Comparison of ENCODE assay signal across 18 mouse cellular contexts in the genomic region with DNA sequence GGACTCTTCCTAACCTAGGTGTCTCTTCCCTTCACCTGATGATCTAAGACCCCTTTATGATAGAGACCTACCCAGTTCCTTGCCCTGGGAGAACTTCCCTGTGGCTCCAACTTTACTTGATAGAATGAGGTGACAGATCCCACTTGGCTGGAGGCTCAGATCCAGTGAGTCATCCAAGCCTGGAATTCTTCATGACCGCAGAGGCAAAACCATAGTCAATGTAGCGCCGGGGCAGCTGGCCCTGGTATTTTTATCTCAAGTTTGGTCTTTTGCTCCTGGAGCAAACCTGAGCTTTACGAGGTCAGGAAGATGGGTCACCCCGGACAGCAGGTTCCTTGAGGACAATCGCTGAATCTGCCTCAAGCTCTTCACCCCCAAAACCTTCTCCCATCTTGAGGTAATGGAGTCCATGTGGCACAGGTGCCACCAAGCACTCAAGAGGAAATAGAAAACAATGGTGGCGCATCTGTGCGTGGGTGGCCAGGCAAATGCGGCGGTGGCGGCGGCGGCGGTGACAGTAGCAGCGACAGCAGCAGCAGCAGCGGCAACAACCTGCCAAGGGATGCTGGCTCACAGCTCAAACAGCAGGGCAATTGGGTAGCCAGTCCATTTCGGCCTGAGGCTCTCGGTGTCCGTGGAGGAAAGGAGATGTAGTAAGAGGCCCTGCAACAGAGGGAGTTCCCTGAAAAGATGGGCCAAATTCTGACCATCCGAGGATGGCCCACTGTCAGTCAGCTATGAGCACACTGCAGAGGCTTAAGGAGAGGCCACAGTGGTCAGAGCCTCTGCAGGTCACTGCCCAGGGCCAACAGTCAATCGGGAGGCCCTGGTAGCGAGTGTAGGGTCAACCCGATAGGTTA. TPM values are rescaled to one million over a fixed set of nuclear protein-coding genes. Genes with fewer than 3 reads are reported as not detected.
A peak's percentile ranks its signal among the peaks of the same experiment; 100 is the strongest.
DNase-seq lines count a peak whose midpoint lies in the region; ATAC-seq and TF ChIP-seq lines count a peak whose summit lies in the region.
"Had no signal": no experiment of that assay in that cellular context is flagged by ENCODE, and none has a peak within 500 bp of the region (broad histone marks: within the 10 kb centered on the region; RNA-seq: fewer than 3 reads in every experiment).

No protein-coding gene starts in this region.

- no peak for TF ChIP-seq RAD21 in CH12.LX (IDR thresholded peaks at IDR 0.05; ENCODE audit: low read depth, low read length)

- no peaks in the 10 kb centered on the region for H3K9me3 ChIP-seq in limb, embryonic 15.5 days
- no peaks in the 10 kb centered on the region for H3K9me3 ChIP-seq in limb, embryonic 10.5 days (replicated peaks)
- peaks cover 14% of the 10 kb centered on the region for H3K9me3 ChIP-seq in CH12.LX (replicated peaks; ENCODE audit: low read length)
- H3K9me3 ChIP-seq: heart, embryonic 15.5 days; hindbrain, embryonic 13.5 days; lung, embryonic 15.5 days; midbrain, embryonic 10.5 days had no signal

- TF ChIP-seq POLR2A in CH12.LX (IDR thresholded peaks at IDR 0.05; ENCODE audit: low read depth, low read length), result no peak
- TF ChIP-seq POLR2A in spleen, adult 2 months (IDR thresholded peaks at IDR 0.05; ENCODE audit: low read depth, low read length), result no peak; the same call in 1 of the 2 replicates
- no peak for TF ChIP-seq POLR2A in kidney, adult 2 months (IDR thresholded peaks at IDR 0.05; ENCODE audit: low read depth, low read length)

- no peak for DNase-seq in limb, embryonic 10.5 days (ENCODE audit: low spot score)
- DNase-seq in CH12.LX (ENCODE audit: extremely low read depth), result peak; percentile 49
- peak; percentile 31 for DNase-seq in adrenal gland, postnatal 25 days
- peak; percentile 52 to 75 for DNase-seq in spleen, adult 2 months (ENCODE audit: low read depth in 1 of 2, low spot score in 2 of 2)
- DNase-seq in kidney, adult 2 months, result no peak
- DNase-seq in gastrocnemius, adult 8-10 months (ENCODE audit: low spot score in 2 of 2), result no peak
- no peak for DNase-seq in cerebellum, adult 8-10 months
- DNase-seq: cerebellum, postnatal 25 days; liver; right cerebral cortex, postnatal 25 days had no signal

- H3K4me3 ChIP-seq in limb, embryonic 15.5 days, result no peak overlapping the region
- no peak overlapping the region for H3K4me3 ChIP-seq in limb, embryonic 10.5 days
- H3K4me3 ChIP-seq in CH12.LX (replicated peaks in 1 of 3; ENCODE audit: low read depth in 2 of 3, low read length in 2 of 3, poor library complexity in 1 of 3), result peak overlapping the region in 1 of 3 experiments; percentile 20
- peak overlapping the region; percentile 42; the same call in 1 of the 2 replicates for H3K4me3 ChIP-seq in spleen, adult 2 months (ENCODE audit: extremely low read depth, insufficient read depth, insufficient read length)
- H3K4me3 ChIP-seq in kidney, adult 2 months (ENCODE audit: insufficient read depth, low read depth, low read length), result no peak overlapping the region
- H3K4me3 ChIP-seq: heart, embryonic 15.5 days; hindbrain, embryonic 13.5 days; left cerebral cortex, adult 2 months; lung, embryonic 15.5 days; midbrain, embryonic 10.5 days had no signal

- in situ Hi-C loops in CH12.LX (cut with MboI; ENCODE audit: low pct_ligation_motif_present, low pct_unique_long_range_greater_than_20kb, low sequenced_read_pairs), result loop anchor here (10.0 kb wide), 1 partner anchor 53 kb away; no protein-coding TSS in a partner anchor

- no peak for TF ChIP-seq EP300 in CH12.LX (IDR thresholded peaks at IDR 0.05; ENCODE audit: low read length)

- no peak overlapping the region for H3K4me2 ChIP-seq in limb, embryonic 15.5 days
- H3K4me2 ChIP-seq in CH12.LX (ENCODE audit: insufficient read depth, low read depth, poor library complexity, severe bottlenecking), result peak overlapping the region; percentile 73
- H3K4me2 ChIP-seq: heart, embryonic 15.5 days; hindbrain, embryonic 13.5 days; lung, embryonic 15.5 days had no signal

- H3K9ac ChIP-seq in limb, embryonic 15.5 days, result no peak overlapping the region
- no peak overlapping the region for H3K9ac ChIP-seq in CH12.LX (ENCODE audit: insufficient read depth, low read depth)
- H3K9ac ChIP-seq: heart, embryonic 15.5 days; hindbrain, embryonic 13.5 days; lung, embryonic 15.5 days had no signal

- 84% methylated on average over 23 of the region's 23 CpGs for WGBS in limb, embryonic 15.5 days
- 88% methylated on average over 23 of the region's 23 CpGs for WGBS in limb, embryonic 10.5 days
- WGBS in spleen, adult 2 months, result 62% methylated on average over 23 of the region's 23 CpGs
- WGBS in kidney, adult 2 months, result 88% methylated on average over 23 of the region's 23 CpGs

- dilution Hi-C loops in CH12.LX (cut with MboI; ENCODE audit: extremely low pct_ligation_motif_present, extremely low pct_unique_long_range_greater_than_20kb, low sequenced_read_pairs), result no loop called here

- no peak overlapping the region for H3K27ac ChIP-seq in limb, embryonic 15.5 days
- no peak overlapping the region for H3K27ac ChIP-seq in limb, embryonic 10.5 days
- H3K27ac ChIP-seq in CH12.LX (ENCODE audit: insufficient read depth, low read depth), result peak overlapping the region; percentile 5; the same call in 1 of the 2 replicates
- H3K27ac ChIP-seq in spleen, adult 2 months (ENCODE audit: insufficient read depth, low read length), result peak overlapping the region; percentile 79
- H3K27ac ChIP-seq in kidney, adult 2 months (ENCODE audit: insufficient read depth, low read depth, low read length), result no peak overlapping the region
- H3K27ac ChIP-seq: heart, embryonic 15.5 days; hindbrain, embryonic 13.5 days; left cerebral cortex, adult 2 months; lung, embryonic 15.5 days; midbrain, embryonic 10.5 days had no signal

- 0 out of 2 replicates have a peak, but pooled peaks have one; percentile 35 for ATAC-seq in limb, embryonic 15.5 days (ENCODE audit: insufficient number of reproducible peaks, low FRiP score, low TSS enrichment, low read depth)

- H3K79me2 ChIP-seq in CH12.LX (replicated peaks; ENCODE audit: control insufficient read depth, extremely low read depth, insufficient read depth, poor library complexity, severe bottlenecking), result no peaks in the 10 kb centered on the region

- H3K36me3 ChIP-seq in limb, embryonic 15.5 days, result no peaks in the 10 kb centered on the region
- no peaks in the 10 kb centered on the region for H3K36me3 ChIP-seq in limb, embryonic 10.5 days
- no peaks in the 10 kb centered on the region for H3K36me3 ChIP-seq in CH12.LX (replicated peaks in 1 of 2; ENCODE audit: control insufficient read depth in 1 of 2, insufficient read depth in 1 of 2, low read length in 1 of 2)
- H3K36me3 ChIP-seq in spleen, adult 2 months (ENCODE audit: control insufficient read depth, insufficient read depth, low read length), result no peaks in the 10 kb centered on the region
- no peaks in the 10 kb centered on the region for H3K36me3 ChIP-seq in kidney, adult 2 months (ENCODE audit: control insufficient read depth, insufficient read depth, low read length)
- H3K36me3 ChIP-seq: heart, embryonic 15.5 days; hindbrain, embryonic 13.5 days; lung, embryonic 15.5 days; midbrain, embryonic 10.5 days had no signal

- no peaks in the 10 kb centered on the region for H3K27me3 ChIP-seq in limb, embryonic 15.5 days
- no peaks in the 10 kb centered on the region for H3K27me3 ChIP-seq in limb, embryonic 10.5 days (ENCODE audit: low read depth, poor library complexity, severe bottlenecking)
- peaks cover 66% of the 10 kb centered on the region for H3K27me3 ChIP-seq in CH12.LX (replicated peaks)
- no peaks in the 10 kb centered on the region for H3K27me3 ChIP-seq in spleen, adult 2 months (ENCODE audit: control insufficient read depth, insufficient read depth, low read length)
- H3K27me3 ChIP-seq in kidney, adult 2 months (replicated peaks; ENCODE audit: control insufficient read depth, insufficient read depth, low read length), result no peaks in the 10 kb centered on the region
- H3K27me3 ChIP-seq: hindbrain, embryonic 13.5 days; lung, embryonic 15.5 days had no signal

- TF ChIP-seq CTCF in CH12.LX (conservative IDR thresholded peaks at IDR 0.05 in 1 of 2, IDR thresholded peaks at IDR 0.05 in 1 of 2; ENCODE audit: low read depth in 2 of 2, low read length in 2 of 2), result no peak
- no peak for TF ChIP-seq CTCF in spleen, adult 2 months (IDR thresholded peaks at IDR 0.05; ENCODE audit: extremely low read depth, insufficient read depth, insufficient read length, insufficient replicate concordance)
- no peak for TF ChIP-seq CTCF in kidney, adult 2 months (conservative IDR thresholded peaks at IDR 0.05; ENCODE audit: insufficient read depth, insufficient read length, low read depth, low read length)

- H3K4me1 ChIP-seq in limb, embryonic 15.5 days, result no peaks in the 10 kb centered on the region
- no peaks in the 10 kb centered on the region for H3K4me1 ChIP-seq in limb, embryonic 10.5 days
- H3K4me1 ChIP-seq in CH12.LX (ENCODE audit: control insufficient read depth in 1 of 2, insufficient read depth in 2 of 2), result peaks cover 36 to 73% of the 10 kb centered on the region in 2 experiments
- H3K4me1 ChIP-seq in spleen, adult 2 months (ENCODE audit: control insufficient read depth, insufficient read depth, insufficient read length), result peaks cover 38% of the 10 kb centered on the region
- H3K4me1 ChIP-seq in kidney, adult 2 months (ENCODE audit: control insufficient read depth, insufficient read depth, low read length), result peaks cover 3% of the 10 kb centered on the region; the same call in 1 of the 2 replicates
- H3K4me1 ChIP-seq: heart, embryonic 15.5 days; hindbrain, embryonic 13.5 days; lung, embryonic 15.5 days; midbrain, embryonic 10.5 days had no signal

RNA-seq across cellular contexts. Expression of a gene that starts 23.0 kb away (rescaled TPM):
- polyA plus RNA-seq in limb, embryonic 15.5 days (2015; fragmentation: Nextera tagmentation; extraction: Ambion mirVana), result 7.2 and 7.3 TPM in 2 replicates
- polyA plus RNA-seq in limb, embryonic 10.5 days (2016; fragmentation: Nextera tagmentation; extraction: Ambion mirVana), result 2.5 and 2.6 TPM in 2 replicates
- total RNA-seq in CH12.LX (2012; rRNA removed), result 0.64 and 0.80 TPM in 2 replicates
- 1.2 and 1.5 TPM in 2 replicates for total RNA-seq in CH12.LX (2014; rRNA removed)
- 1.2 and 1.3 TPM in 2 replicates for polyA plus RNA-seq in CH12.LX (2012; ENCODE audit: insufficient read length, low read depth)
- total RNA-seq in adrenal gland, postnatal 25 days (2021), result 26.3 and 36.0 TPM in 2 replicates
- polyA plus RNA-seq in spleen, adult 2 months (2012; rRNA removed), result 78.1 and 82.7 TPM in 2 replicates
- 13.3 and 19.0 TPM in 2 replicates for polyA plus RNA-seq in kidney, adult 2 months (2012; rRNA removed)
- 1 to 10 TPM; 1.0 to 1.6 (median 1.3) TPM for total RNA-seq in gastrocnemius, adult 8-10 months (2022)

RNA-seq across cellular contexts. Expression of a gene that starts 48.7 kb away (rescaled TPM):
- polyA plus RNA-seq in limb, embryonic 15.5 days (2015; fragmentation: Nextera tagmentation; extraction: Ambion mirVana), result 0.28 and 0.29 TPM in 2 replicates
- 0.15 and 0.21 TPM in 2 replicates for polyA plus RNA-seq in limb, embryonic 10.5 days (2016; fragmentation: Nextera tagmentation; extraction: Ambion mirVana)
- total RNA-seq in CH12.LX (2012; rRNA removed) (0.17 TPM in 1 of 2 replicates, not detected in the other), CH12.LX (2014; rRNA removed) (not detected in 2 replicates)
- 0.16 TPM in 1 of 2 replicates, not detected in the other for polyA plus RNA-seq in CH12.LX (2012; ENCODE audit: insufficient read length, low read depth)
- total RNA-seq in adrenal gland, postnatal 25 days (2021), result not detected in 2 replicates
- polyA plus RNA-seq in spleen, adult 2 months (2012; rRNA removed), result 4.0 and 4.6 TPM in 2 replicates
- 0.23 and 0.41 TPM in 2 replicates for polyA plus RNA-seq in kidney, adult 2 months (2012; rRNA removed)
- not detected for total RNA-seq in gastrocnemius, adult 8-10 months (2022)
- total RNA-seq: gastrocnemius, postnatal 4 days had no signal

RNA-seq across cellular contexts. Expression of a gene that starts 50.3 kb away (rescaled TPM):
- 0.58 TPM in 2 replicates for polyA plus RNA-seq in limb, embryonic 15.5 days (2015; fragmentation: Nextera tagmentation; extraction: Ambion mirVana)
- polyA plus RNA-seq in limb, embryonic 10.5 days (2016; fragmentation: Nextera tagmentation; extraction: Ambion mirVana), result 0.10 TPM in 1 of 2 replicates, not detected in the other
- total RNA-seq in CH12.LX (2012; rRNA removed), result 0.21 TPM in 1 of 2 replicates, not detected in the other
- total RNA-seq in CH12.LX (2014; rRNA removed), result 0.23 TPM in 1 of 2 replicates, not detected in the other
- polyA plus RNA-seq in CH12.LX (2012; ENCODE audit: insufficient read length, low read depth), result not detected in 2 replicates
- 30.7 and 36.2 TPM in 2 replicates for total RNA-seq in adrenal gland, postnatal 25 days (2021)
- polyA plus RNA-seq in spleen, adult 2 months (2012; rRNA removed), result 0.08 TPM in 1 of 2 replicates, not detected in the other
- 0.34 and 1.1 TPM in 2 replicates for polyA plus RNA-seq in kidney, adult 2 months (2012; rRNA removed)
- total RNA-seq in gastrocnemius, adult 8-10 months (2022), result not detected
- total RNA-seq: gastrocnemius, postnatal 4 days had no signal
- polyA plus RNA-seq: embryonic facial prominence, embryonic 11.5 days; heart, embryonic 15.5 days; hindbrain, embryonic 13.5 days had no signal

Comparison
In these comparisons a context has a peak if more than half of its experiments do, and no peak if none do; other contexts are left out.
1. H3K27ac ChIP-seq: peak in CH12.LX (single experiment) and spleen, adult 2 months (single experiment); none in limb, embryonic 15.5 days (single experiment), limb, embryonic 10.5 days (single experiment) and kidney, adult 2 months (single experiment).
2. DNase-seq: peak in CH12.LX (single experiment), adrenal gland, postnatal 25 days (single experiment) and spleen, adult 2 months (2 of 2); none in limb, embryonic 10.5 days (single experiment), kidney, adult 2 months (single experiment), gastrocnemius, adult 8-10 months (0 of 2) and cerebellum, adult 8-10 months (single experiment).